Mouse (Mus musculus) liver, postnatal 0 days (tissue): ENCODE data around the gene Plek.

Experiments used
- CTCF ChIP-seq: sonication (generic); IDR thresholded peaks from 2 replicates; pipeline ENCODE4 v1.5.1; 2016; ENCODE audit warnings: antibody characterized with exemption, low read depth
- EP300 ChIP-seq: IDR thresholded peaks from 2 replicates; pipeline ENCODE4 v1.6.1; 2016; ENCODE audit warnings: antibody characterized with exemption, low read depth, mild to moderate bottlenecking

GRCm38 (mm10) chr11:16999387-16999786 lies 52.8 kb downstream of the Plek start:
- TF ChIP-seq EP300 = no peak
- no peak for TF ChIP-seq CTCF
